Mouse (Mus musculus): ENCODE results near the gene Pgs1. TPM values are rescaled to one million over a fixed set of nuclear protein-coding genes. Genes with fewer than 3 reads are reported as not detected.

The Pgs1 gene
- polyA plus RNA-seq, 1 experiment from 2014 or later: 47.1 TPM

DNA sequence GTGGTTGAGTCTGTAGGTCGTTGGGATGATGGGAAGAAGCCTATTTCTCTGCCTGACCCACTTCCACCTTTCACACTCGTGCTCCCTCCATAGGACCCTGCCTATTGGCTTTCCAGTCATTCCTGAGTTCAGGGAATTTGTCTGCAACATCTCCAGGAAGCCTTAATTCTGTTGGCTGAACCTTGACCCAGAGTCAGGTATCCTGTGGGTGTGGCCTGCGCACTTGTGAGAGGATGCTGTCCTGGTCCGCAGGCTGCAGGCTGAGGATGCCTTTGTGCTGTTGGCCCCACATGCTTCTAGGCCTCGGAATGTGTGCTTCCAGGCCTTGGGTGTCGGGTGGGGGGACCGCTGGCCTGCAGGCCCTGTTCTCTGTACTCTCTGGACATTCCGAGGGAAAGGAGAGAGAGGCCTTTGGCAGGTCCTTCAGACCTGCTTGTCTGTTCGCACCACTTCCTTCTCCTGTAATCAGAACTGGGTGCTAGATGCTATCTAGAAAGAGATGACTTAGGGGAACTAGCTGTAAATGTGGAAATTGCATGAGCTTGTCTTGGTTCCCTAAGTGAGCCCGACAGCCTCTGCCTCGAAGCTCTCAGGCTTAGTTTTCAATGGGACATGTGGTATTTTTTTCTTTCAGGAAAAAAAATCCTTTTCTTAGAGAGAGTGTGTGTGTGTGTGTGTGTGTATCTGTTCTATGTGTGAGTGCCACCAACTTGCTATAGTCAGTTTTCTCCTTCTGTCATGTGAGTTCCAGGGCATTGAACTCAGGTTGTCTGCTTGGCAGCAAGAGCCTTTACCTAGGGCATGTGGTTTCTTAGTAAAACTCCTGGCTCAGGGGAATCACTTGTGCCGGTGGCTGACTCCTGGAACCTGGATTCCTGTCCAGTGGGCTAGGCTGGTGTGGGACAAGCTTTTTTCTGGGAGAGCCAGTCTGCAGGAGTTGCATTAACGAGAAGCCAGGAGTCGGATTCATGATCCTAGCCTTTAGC lies 7.4 kb downstream of the Pgs1 start:
- peaks cover 53% of the 10 kb centered on the region for H3K4me1 ChIP-seq
- 74% methylated on average over 14 of the region's 14 CpGs for WGBS
- H3K27ac ChIP-seq: no peak overlapping the region

GRCm38 (mm10) chr11:117994250-117995057 lies 8.4 kb downstream of the Pgs1 start:
- no peak overlapping the region for H3K4me3 ChIP-seq
- peaks cover 53% of the 10 kb centered on the region for H3K4me1 ChIP-seq
- 58% methylated on average over 9 of the region's 9 CpGs for WGBS
- H3K9me3 ChIP-seq (replicated peaks): no peaks in the 10 kb centered on the region
- peaks cover 22% of the 10 kb centered on the region for H3K36me3 ChIP-seq
- no peaks in the 10 kb centered on the region for H3K27me3 ChIP-seq (ENCODE audit: low read depth, poor library complexity, severe bottlenecking)
- DNase-seq (ENCODE audit: low spot score): no peak
- H3K27ac ChIP-seq: no peak overlapping the region

More for the DNA sequence above, 7.4 kb downstream of the Pgs1 start:
- peaks cover 13% of the 10 kb centered on the region for H3K36me3 ChIP-seq
- H3K27me3 ChIP-seq (ENCODE audit: low read depth, poor library complexity, severe bottlenecking): no peaks in the 10 kb centered on the region
- H3K4me3 ChIP-seq: no peak overlapping the region
- DNase-seq (ENCODE audit: low spot score): no peak
- H3K9me3 ChIP-seq (replicated peaks): no peaks in the 10 kb centered on the region

- H3K9me3 ChIP-seq (replicated peaks): no peaks in the 10 kb centered on the region
- DNase-seq (ENCODE audit: low spot score): no peak
- H3K4me3 ChIP-seq: no peak overlapping the region
- H3K27ac ChIP-seq: no peak overlapping the region
- H3K36me3 ChIP-seq: peaks cover 30% of the 10 kb centered on the region
- H3K27me3 ChIP-seq (ENCODE audit: low read depth, poor library complexity, severe bottlenecking): no peaks in the 10 kb centered on the region
- H3K4me1 ChIP-seq: peaks cover 51% of the 10 kb centered on the region
- 61% methylated on average over 2 of the region's 2 CpGs for WGBS
Observed at GRCm38 (mm10) chr11:117995255-117995654, 9.2 kb downstream of the Pgs1 start.

GRCm38 (mm10) chr11:117995661-117996060 lies 9.6 kb downstream of the Pgs1 start:
- no peak overlapping the region for H3K27ac ChIP-seq

DNA sequence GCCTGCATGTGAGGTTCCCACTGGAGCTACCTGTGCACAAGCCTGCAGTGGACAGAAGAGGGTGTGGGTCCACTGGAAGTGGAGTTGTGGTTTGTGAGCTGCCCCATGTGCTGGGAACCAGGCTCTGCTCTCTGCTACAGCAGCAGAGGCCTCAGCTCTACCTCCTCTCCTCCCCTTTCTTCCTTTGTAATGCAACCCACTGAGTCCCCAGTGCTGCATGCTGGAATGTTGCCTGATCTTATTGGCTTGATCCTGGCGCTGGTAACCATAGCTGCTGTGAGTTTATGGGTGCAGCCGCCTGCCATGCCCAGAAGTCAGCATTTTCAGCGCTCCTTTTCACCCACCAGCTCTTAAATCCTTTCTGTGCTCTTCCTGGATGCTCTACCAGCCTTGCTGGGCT lies 10.0 kb downstream of the Pgs1 start:
- no peak overlapping the region for H3K4me3 ChIP-seq
- peaks cover 38% of the 10 kb centered on the region for H3K36me3 ChIP-seq
- peaks cover 49% of the 10 kb centered on the region for H3K4me1 ChIP-seq
- no peak overlapping the region for H3K27ac ChIP-seq
- H3K27me3 ChIP-seq (ENCODE audit: low read depth, poor library complexity, severe bottlenecking): no peaks in the 10 kb centered on the region
- no peak for DNase-seq (ENCODE audit: low spot score)
- 30% methylated on average over 3 of the region's 3 CpGs for WGBS
- no peaks in the 10 kb centered on the region for H3K9me3 ChIP-seq (replicated peaks)

More at GRCm38 (mm10) chr11:117995661-117996060, 9.6 kb downstream of the Pgs1 start:
- Histone ChIP-seq H3K9me3 (replicated peaks) (no peaks in the 10 kb centered on the region), H3K4me1 (peaks cover 49% of the 10 kb centered on the region), H3K27me3 (ENCODE audit: low read depth, poor library complexity, severe bottlenecking) (no peaks in the 10 kb centered on the region), H3K36me3 (peaks cover 34% of the 10 kb centered on the region), H3K4me3 (no peak overlapping the region)
- no peak for DNase-seq (ENCODE audit: low spot score)
- 63% methylated on average over 3 of the region's 3 CpGs for WGBS

DNA sequence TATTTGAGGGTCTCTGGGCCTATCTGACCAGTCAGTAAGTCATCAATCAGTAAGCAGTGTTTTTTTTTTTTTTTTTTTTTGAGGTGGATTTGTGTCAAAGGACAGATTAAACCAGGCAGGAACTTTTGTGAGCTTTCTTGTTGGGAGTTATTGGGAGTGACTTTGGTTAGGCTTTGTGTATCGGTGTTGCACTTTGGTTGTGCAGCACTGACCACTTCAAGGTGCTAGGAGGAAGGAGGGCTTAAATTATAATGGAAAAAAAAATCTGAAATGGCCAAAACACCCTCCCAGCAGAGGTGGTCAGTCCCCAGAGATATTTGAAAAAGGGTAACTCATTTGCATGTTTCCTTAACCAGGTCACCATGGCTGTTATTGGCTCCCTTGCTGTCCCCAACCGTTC lies 11.0 kb downstream of the Pgs1 start:
- H3K4me1 ChIP-seq: peaks cover 44% of the 10 kb centered on the region
- no peak for DNase-seq (ENCODE audit: low spot score)
- H3K36me3 ChIP-seq: peaks cover 49% of the 10 kb centered on the region
- no peaks in the 10 kb centered on the region for H3K27me3 ChIP-seq (ENCODE audit: low read depth, poor library complexity, severe bottlenecking)
- no peaks in the 10 kb centered on the region for H3K9me3 ChIP-seq (replicated peaks)
- no peak overlapping the region for H3K27ac ChIP-seq
- H3K4me3 ChIP-seq: no peak overlapping the region
- WGBS: 98% methylated on average over 2 of the region's 2 CpGs

- H3K4me1 ChIP-seq: peaks cover 32% of the 10 kb centered on the region
- no peaks in the 10 kb centered on the region for H3K9me3 ChIP-seq (replicated peaks)
- H3K27ac ChIP-seq: no peak overlapping the region
- DNase-seq (ENCODE audit: low spot score): no peak
- peaks cover 56% of the 10 kb centered on the region for H3K36me3 ChIP-seq
- H3K4me3 ChIP-seq: no peak overlapping the region
- 94% methylated on average over 4 of the region's 4 CpGs for WGBS
- no peaks in the 10 kb centered on the region for H3K27me3 ChIP-seq (ENCODE audit: low read depth, poor library complexity, severe bottlenecking)
Observed at GRCm38 (mm10) chr11:117998356-117998755, 12.3 kb downstream of the Pgs1 start.

- Histone ChIP-seq H3K27ac (no peak overlapping the region), H3K9me3 (replicated peaks) (no peaks in the 10 kb centered on the region), H3K4me3 (no peak overlapping the region), H3K4me1 (peaks cover 21% of the 10 kb centered on the region), H3K36me3 (peaks cover 67% of the 10 kb centered on the region), H3K27me3 (ENCODE audit: low read depth, poor library complexity, severe bottlenecking) (no peaks in the 10 kb centered on the region)
- WGBS: 89% methylated on average over 6 of the region's 6 CpGs
- DNase-seq (ENCODE audit: low spot score): no peak
Observed at GRCm38 (mm10) chr11:117999260-117999934, 13.3 kb downstream of the Pgs1 start.

- Histone ChIP-seq H3K27ac (no peak overlapping the region), H3K27me3 (ENCODE audit: low read depth, poor library complexity, severe bottlenecking) (no peaks in the 10 kb centered on the region), H3K36me3 (peaks cover 74% of the 10 kb centered on the region), H3K4me1 (peaks cover 15% of the 10 kb centered on the region), H3K4me3 (no peak overlapping the region), H3K9me3 (replicated peaks) (no peaks in the 10 kb centered on the region)
- WGBS: 74% methylated on average over 1 of the region's 1 CpGs
- no peak for DNase-seq (ENCODE audit: low spot score)
Observed at GRCm38 (mm10) chr11:118000083-118000482, 14.0 kb downstream of the Pgs1 start.

DNA sequence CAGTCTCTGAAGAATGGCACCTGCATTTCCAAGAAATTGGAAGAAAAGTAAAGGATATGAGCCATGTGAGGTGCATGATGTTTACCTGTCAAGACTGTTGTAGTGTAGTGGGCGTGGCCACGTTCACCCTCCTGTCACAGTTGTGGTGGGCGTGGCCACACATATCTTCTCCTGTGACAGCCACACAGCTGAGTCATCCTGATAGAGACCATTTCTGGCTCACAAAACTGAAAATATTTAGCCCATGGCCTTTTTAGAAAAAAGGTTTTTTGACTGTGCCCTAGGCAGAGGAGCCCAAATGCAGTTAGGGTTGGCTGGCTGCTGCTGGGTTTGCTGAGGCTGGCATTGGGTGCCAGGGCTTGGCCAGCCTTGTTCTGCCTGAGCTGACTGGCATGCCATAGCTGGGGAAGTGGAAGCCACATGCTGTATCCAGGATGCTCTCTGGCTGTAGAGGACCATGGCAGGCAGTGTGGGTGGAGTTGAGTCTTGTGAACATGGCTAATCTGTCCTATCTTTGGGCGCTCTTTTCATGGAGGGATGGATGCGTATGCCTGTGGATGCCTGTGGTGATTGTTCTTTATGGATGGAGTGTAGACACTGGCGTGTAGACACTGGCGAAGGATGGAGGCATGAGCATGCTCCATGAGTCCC lies 14.6 kb downstream of the Pgs1 start:
- no peak overlapping the region for H3K4me3 ChIP-seq
- no peak for DNase-seq (ENCODE audit: low spot score)
- H3K9me3 ChIP-seq (replicated peaks): no peaks in the 10 kb centered on the region
- peaks cover 80% of the 10 kb centered on the region for H3K36me3 ChIP-seq
- H3K27ac ChIP-seq: no peak overlapping the region
- H3K4me1 ChIP-seq: peaks cover 10% of the 10 kb centered on the region; the same call in 1 of the 2 replicates
- no peaks in the 10 kb centered on the region for H3K27me3 ChIP-seq (ENCODE audit: low read depth, poor library complexity, severe bottlenecking)
- WGBS: 91% methylated on average over 7 of the region's 7 CpGs

GRCm38 (mm10) chr11:118003176-118003575 lies 17.1 kb downstream of the Pgs1 start:
- WGBS: 96% methylated on average over 14 of the region's 14 CpGs
- H3K27ac ChIP-seq: no peak overlapping the region
- no peak overlapping the region for H3K4me3 ChIP-seq
- H3K4me1 ChIP-seq: peaks cover 9% of the 10 kb centered on the region
- no peak for DNase-seq (ENCODE audit: low spot score)
- no peaks in the 10 kb centered on the region for H3K27me3 ChIP-seq (ENCODE audit: low read depth, poor library complexity, severe bottlenecking)
- H3K36me3 ChIP-seq: peaks cover 95% of the 10 kb centered on the region
- H3K9me3 ChIP-seq (replicated peaks): no peaks in the 10 kb centered on the region

- Histone ChIP-seq H3K27ac (no peak overlapping the region), H3K27me3 (ENCODE audit: low read depth, poor library complexity, severe bottlenecking) (no peaks in the 10 kb centered on the region; the same call in 1 of the 2 replicates), H3K9me3 (replicated peaks) (no peaks in the 10 kb centered on the region), H3K36me3 (peaks cover 95% of the 10 kb centered on the region), H3K4me3 (no peak overlapping the region), H3K4me1 (peaks cover 15% of the 10 kb centered on the region)
- 88% methylated on average over 5 of the region's 5 CpGs for WGBS
- no peak for DNase-seq (ENCODE audit: low spot score)
Observed at GRCm38 (mm10) chr11:118003718-118004117, 17.6 kb downstream of the Pgs1 start.
